Mouse (Mus musculus): ENCODE results near the gene Mrpl40. TPM values are rescaled to one million over a fixed set of nuclear protein-coding genes. Genes with fewer than 3 reads are reported as not detected.
A peak's percentile ranks its signal among the peaks of the same experiment; 100 is the strongest.
"Not testable (repeated sequence)": the region's sequence is repeated elsewhere in the genome, so short reads cannot be mapped to it uniquely, and the experiment has no call there.

The Mrpl40 gene
- total RNA-seq (2021), result 10 to 100 TPM; 33.7 to 35.0 TPM
- long read RNA-seq, transcript Mrpl40-201 (4 exons, 1,280 nt), result major isoform, 17 of 19 reads
- long read RNA-seq, partial matches to known transcripts, result 0 of 19 reads
- long read RNA-seq, other reads (novel, unspliced or antisense), result 0 of 19 reads

- DNase-seq (ENCODE audit: low spot score in 2 of 2), result peak; percentile 93 to 96
Measured at GRCm38 (mm10) chr16:18876442-18877308, at the start of gene Mrpl40, which contains the start of gene Hira. Mrpl40 (minus strand) TSS chr16:18876862. Hira (plus strand) TSS chr16:18877037.

DNA sequence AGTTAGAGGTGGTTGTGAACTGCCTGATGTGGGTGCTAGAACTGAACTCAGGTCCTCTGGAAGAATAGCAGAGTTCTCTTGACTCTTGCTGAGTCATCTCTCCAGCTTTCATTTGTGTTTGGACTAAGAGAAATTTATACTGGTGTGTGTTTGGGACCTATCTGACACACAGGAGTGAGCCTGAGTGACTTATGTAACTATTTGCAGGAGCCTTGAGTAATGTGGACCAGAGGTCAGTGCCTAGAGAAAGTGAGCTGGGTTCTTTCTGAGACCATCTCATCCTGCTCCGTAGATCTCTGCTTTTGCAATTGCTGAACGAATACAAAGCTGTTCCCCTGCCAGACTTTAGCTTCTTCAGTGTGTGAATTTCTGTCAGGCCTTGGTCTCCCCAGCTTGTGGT, 45.1 kb upstream of the Mrpl40 start:
- no peak for DNase-seq (ENCODE audit: low spot score in 2 of 2)

GRCm38 (mm10) chr16:18916064-18916463, 39.4 kb upstream of the Mrpl40 start:
- DNase-seq (ENCODE audit: low spot score in 2 of 2), result no peak

DNA sequence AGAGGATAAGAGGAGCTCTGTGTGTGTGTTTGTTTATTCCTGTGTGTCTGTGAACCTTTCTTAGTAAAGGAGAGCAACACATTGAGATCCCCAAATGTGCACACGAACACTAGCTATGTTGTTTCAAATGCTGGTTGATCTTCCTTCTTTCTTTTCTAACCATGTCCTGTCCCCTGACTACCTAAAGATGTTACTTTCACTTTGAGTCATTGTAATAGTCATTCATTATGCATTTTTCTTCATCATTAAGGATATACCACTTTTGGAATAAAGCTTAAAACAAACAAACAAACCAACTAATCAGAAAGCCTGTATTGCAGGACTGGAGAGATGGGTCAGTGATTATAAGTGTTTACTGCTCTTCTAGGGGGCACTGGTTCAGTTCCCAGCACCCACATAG, 29.0 kb upstream of the Mrpl40 start:
- DNase-seq (ENCODE audit: low spot score in 2 of 2), result no peak

DNA sequence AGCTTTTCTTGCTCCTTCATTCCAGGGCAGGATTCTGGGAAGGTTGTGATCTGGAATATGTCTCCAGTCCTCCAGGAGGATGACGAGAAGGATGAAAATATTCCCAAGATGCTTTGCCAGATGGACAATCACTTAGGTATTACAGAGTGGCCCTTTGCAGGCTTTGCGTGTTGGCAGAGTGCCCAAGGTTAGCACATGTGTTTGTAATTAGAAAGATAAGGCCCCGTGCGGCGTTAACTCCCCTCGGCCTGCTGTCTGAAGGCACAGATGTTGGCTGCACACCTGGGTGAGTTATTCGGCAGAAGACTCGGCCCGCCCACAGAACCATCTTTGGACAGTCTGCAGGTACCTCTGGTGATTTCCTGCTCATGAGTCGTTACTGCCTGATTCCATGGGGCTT, 19.8 kb upstream of the Mrpl40 start:
- no peak for DNase-seq (ENCODE audit: low spot score in 2 of 2)

- no peak for DNase-seq (ENCODE audit: low spot score in 2 of 2)
Measured at GRCm38 (mm10) chr16:18895249-18895648, 18.6 kb upstream of the Mrpl40 start.

DNA sequence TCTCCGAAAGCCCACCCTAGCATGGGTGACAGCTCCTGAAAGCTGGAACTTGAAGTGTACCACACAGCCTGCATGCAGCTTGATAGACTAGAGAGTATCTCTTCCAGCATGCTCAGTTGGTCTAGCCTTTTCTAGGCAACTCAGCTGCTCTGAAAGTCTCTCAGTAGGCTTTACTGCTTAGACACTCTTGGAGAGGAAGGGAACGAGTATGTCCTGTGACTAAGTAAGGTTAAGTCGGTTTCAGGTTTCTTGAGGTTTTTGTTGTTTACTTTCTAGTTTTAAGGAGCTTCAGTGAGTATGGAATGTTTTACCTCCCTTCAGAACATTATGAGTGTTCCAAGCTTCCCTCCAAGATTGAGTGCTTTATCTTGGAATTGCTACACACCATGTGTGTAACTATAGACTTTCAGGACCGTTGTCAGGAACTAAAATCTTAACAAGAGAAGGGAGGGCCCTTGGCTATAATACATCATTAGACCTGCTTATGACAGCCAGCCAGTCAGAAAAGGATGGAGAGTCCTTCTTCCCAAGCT, 17.2 kb upstream of the Mrpl40 start:
- DNase-seq (ENCODE audit: low spot score in 2 of 2), result no peak

DNA sequence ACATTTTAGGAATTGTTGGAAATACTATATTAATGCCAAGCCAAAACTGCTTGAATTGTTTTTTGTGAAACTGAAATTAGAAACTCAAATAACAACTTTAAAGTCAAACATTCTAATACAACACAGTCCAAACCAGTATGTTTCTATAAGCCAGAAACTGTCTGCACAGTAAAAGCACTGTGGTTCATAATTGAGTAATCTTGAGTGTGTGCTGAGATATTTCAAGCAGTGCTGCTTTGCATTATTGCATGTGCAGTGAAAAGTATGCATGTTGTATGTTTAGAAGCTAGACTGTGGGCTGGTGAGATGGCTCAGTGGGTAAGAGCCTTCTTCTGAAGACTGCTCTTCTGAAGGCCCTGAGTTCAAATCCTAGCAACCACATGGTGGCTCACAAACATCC, 7.4 kb upstream of the Mrpl40 start:
- DNase-seq (ENCODE audit: low spot score in 2 of 2), result no peak

- no peak for DNase-seq (ENCODE audit: low spot score in 2 of 2)
Measured at GRCm38 (mm10) chr16:18878091-18878720, 1.5 kb upstream of the Mrpl40 start.

GRCm38 (mm10) chr16:18877386-18878090, 876 bp upstream of the Mrpl40 start:
- peak; percentile 39 to 62 for DNase-seq (ENCODE audit: low spot score in 2 of 2)

- DNase-seq (ENCODE audit: low spot score in 2 of 2), result no peak
Measured at GRCm38 (mm10) chr16:18876091-18876441, 596 bp downstream of the Mrpl40 start.

GRCm38 (mm10) chr16:18870495-18870894, 6.2 kb downstream of the Mrpl40 start:
- not testable (repeated sequence) for DNase-seq (ENCODE audit: low spot score in 2 of 2)

GRCm38 (mm10) chr16:18860186-18860585, 16.5 kb downstream of the Mrpl40 start:
- no peak for DNase-seq (ENCODE audit: low spot score in 2 of 2)

DNA sequence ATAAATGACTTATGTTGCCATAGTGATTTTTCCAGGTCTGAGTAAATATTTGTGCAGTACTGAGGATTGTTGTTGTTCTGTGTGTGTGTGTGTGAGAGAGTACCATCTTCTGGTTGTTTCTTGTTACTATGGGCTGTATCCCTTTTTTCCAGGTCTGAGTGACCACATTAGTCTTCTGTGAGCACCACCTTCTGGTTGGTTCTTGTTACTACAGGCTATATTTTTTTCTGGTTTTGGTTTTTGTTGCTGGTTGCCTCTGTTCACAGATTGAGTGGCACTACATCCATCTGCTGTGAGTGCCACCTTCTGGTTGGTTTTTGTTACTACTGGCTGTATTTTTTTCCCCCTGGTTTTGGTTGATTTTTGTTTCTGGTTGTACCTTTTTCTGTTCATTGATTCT, 18.1 kb downstream of the Mrpl40 start:
- DNase-seq (ENCODE audit: low spot score in 2 of 2), result peak in 1 of 2 experiments; percentile 75

DNA sequence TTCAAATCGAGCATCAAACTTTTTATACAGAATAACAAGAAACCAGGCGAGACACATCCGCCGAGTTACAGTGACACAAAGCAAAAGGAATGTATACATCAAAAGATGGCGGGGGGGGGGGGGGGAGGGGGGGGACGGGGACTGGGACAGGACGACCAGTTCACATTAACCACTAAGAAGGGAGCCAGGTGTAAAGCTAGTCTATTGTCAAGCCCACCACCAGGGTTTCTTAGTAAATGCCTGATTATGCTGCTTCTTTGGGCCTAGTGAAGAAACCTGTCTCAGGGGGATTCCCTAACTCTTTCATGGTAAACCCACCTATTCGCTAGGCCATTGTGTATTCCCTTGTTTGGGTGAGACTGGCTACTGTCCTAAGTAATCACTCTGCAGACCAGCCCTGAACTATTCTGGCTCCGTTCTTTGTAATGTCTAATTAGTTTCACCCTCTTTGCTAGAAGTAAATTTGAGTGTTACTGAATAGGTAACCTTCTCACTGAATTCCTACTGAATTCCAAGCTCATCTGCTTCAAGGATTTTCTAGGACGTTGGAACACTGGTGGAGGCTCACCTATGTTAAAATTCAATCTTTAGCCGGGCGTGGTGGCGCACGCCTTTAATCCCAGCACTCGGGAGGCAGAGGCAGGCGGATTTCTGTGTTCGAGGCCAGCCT, 27.0 kb downstream of the Mrpl40 start:
- DNase-seq (ENCODE audit: low spot score in 2 of 2), result not testable (repeated sequence)

DNA sequence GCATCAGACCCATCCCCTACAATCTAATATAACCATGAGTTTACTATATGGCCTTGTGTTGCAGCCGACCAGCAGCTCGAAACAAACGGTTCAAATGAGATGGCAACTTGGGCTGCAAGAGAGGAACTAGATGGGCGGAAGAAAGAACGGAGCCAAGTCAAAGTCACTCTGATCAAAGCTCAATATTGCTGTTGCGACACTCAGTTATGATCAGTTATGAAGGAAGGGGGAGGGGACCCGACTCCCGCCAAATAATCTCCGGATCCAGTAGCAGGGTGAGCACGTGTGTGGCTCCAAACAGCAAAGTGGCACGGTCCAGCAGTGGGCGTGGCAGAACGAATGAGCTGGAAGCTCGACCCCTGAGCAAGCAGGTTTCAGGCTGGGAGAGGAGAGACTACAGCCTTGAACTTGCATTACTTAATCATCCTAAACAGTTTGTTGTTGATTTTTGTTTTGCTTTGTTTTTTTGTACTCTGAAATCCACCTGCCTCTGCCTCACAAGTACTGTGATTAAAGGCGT, 30.3 kb downstream of the Mrpl40 start:
- DNase-seq (ENCODE audit: low spot score in 2 of 2), result no peak

DNA sequence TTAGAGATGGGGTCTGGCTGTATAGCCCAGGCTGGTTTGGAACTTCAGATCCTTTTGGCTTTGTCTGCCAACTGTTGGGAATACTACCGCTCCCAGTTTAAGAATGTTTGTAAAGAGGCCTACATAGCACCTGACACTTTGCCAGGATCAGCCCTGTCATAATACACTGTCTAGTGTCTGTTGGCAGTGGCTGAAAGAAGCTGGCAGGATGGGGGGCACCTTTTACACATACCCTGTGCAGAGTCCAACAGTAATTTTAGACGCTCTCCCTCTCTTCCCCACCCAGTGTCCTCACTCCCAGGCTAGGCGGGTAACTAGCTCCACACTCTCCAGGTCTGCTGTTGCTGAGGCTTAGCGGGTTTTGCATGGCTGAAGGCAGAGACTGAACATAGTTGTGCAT, 38.3 kb downstream of the Mrpl40 start:
- no peak for DNase-seq (ENCODE audit: low spot score in 2 of 2)

DNA sequence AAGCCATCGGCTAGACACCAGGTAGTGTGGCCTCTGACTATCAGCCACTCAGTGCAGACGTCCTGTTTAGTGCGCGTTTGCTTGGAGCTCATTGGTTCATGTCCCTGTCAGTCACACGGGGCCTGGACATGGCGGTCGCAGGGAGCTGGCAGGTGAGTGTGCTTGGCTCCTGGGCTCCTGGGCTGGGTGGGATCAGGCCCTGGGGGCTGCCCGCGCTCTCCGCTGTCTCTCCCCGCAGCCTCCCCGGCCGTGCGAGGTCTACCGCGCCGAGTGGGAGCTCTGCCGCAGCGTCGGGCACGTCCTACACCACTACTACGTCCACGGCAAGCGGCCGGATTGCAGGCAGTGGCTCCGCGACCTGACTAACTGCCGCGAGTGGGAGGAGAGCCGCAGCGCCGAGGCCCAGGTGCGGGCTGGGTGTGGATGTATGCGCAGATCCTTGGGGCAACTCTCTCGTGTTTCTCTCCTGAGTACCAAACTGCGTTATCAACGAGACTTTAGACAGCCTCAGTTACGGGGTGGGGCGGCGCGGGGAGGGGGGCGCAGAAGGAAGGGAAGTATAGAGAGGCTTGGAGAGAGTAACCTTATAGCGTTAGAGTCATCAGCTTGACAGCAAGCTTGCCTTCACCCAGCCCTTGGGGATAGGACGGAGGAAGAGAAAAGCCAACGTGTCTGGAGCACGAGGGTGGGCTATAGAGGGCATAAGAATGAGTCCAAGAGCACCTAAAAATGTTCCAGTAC, 40.0 kb downstream of the Mrpl40 start, which contains the start of the genes 2510002D24Rik and Gm28539:
TSS of gene 2510002D24Rik (plus strand) at position 111 of the 741 bp plus-strand sequence.
TSS of gene Gm28539 (plus strand) at position 117 of the 741 bp plus-strand sequence.
- peak; percentile 89 to 97 for DNase-seq (ENCODE audit: low spot score in 2 of 2)

DNA sequence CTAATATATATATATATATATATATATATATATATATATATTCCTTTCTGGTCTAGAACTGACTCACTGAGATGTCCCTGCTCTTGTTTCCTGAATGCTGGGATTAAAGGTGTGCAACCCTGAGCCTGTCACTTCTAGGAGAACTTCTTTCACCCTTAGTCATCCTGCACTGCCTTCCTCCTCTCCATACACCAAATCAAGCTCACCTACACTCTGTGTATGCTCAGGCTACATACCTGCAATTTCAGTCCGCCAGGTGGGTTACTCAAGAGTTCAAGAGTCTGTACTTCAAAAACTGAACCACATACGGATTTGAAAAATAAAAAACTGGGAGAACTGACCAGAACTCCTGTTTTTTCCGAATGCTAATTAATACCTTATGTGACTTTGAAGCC, 40.6 kb downstream of the Mrpl40 start:
- no peak for DNase-seq (ENCODE audit: low spot score in 2 of 2)

GRCm38 (mm10) chr16:18833486-18833885, 43.2 kb downstream of the Mrpl40 start:
- no peak for DNase-seq (ENCODE audit: low spot score in 2 of 2)
